Mouse (Mus musculus) embryonic facial prominence, embryonic 14.5 days (tissue): ENCODE measurements at regions not wholly inside any gene's neighbourhood (a gene's known extent, or its start where the extent isn't known, plus 50 kb on each side); places are given as distances from the start of the nearest gene placed in this dataset.

Experiments used
- ATAC-seq: fragments of 200-750 bp; cut with Nextera tagmentation; 2 replicates; pipeline ENCODE4 v1.8.0; 2017; ENCODE audit warnings: low read depth, moderate number of reproducible peaks, moderate TSS enrichment
- DNase-seq: peaks from one replicate; pipeline ENCODE4 v3.0.0-alpha.2; 2015; ENCODE audit warnings: low spot score
- H3K27ac ChIP-seq: fragments of 300-500 bp; sonication (generic); replicated peaks from 2 replicates; pipeline ENCODE4 v1.5.1; 2014; ENCODE audit warnings: low read depth, mild to moderate bottlenecking, low read length, moderate library complexity
- H3K27me3 ChIP-seq: fragments of 300-500 bp; sonication (generic); replicated peaks from 2 replicates; pipeline ENCODE4 v1.6.1; 2014; ENCODE audit warnings: low read length; ENCODE audit not compliant: control insufficient read depth, insufficient read depth
- H3K36me3 ChIP-seq: fragments of 300-500 bp; sonication (generic); 2 replicates; pipeline ENCODE4 v1.6.1; 2014; ENCODE audit warnings: low read length, mixed read lengths; ENCODE audit not compliant: control insufficient read depth, insufficient read depth
- H3K4me1 ChIP-seq: fragments of 300-500 bp; sonication (generic); 2 replicates; pipeline ENCODE4 v1.6.1; 2014; ENCODE audit warnings: antibody characterized with exemption, low read length; ENCODE audit not compliant: control insufficient read depth, insufficient read depth
- H3K4me2 ChIP-seq: fragments of 300-500 bp; sonication (generic); 2 replicates; pipeline ENCODE4 v1.6.1; 2014; ENCODE audit warnings: low read depth, mild to moderate bottlenecking, low read length, moderate library complexity, mixed read lengths
- H3K4me3 ChIP-seq: fragments of 300-500 bp; sonication (generic); 2 replicates; pipeline ENCODE4 v1.5.1; 2014; ENCODE audit warnings: low read depth, mild to moderate bottlenecking, low read length
- H3K9ac ChIP-seq: fragments of 300-500 bp; sonication (generic); 2 replicates; pipeline ENCODE4 v1.6.1; 2014; ENCODE audit warnings: low read depth, mild to moderate bottlenecking, low read length, moderate library complexity, mixed read lengths
- H3K9me3 ChIP-seq: fragments of 300-500 bp; sonication (generic); 2 replicates; pipeline ENCODE4 v1.6.1; 2016; ENCODE audit warnings: low read length; ENCODE audit not compliant: control insufficient read depth
- WGBS: fragments of 180-500 bp; shearing (Covaris S2); extraction: QIAGEN DNeasy Blood & Tissue Kit; methylation state at CpG from one replicate; pipeline ENCODE4 v1.1.7; 2014; 5-methylcytosine and 5-hydroxymethylcytosine counted together

DNA sequence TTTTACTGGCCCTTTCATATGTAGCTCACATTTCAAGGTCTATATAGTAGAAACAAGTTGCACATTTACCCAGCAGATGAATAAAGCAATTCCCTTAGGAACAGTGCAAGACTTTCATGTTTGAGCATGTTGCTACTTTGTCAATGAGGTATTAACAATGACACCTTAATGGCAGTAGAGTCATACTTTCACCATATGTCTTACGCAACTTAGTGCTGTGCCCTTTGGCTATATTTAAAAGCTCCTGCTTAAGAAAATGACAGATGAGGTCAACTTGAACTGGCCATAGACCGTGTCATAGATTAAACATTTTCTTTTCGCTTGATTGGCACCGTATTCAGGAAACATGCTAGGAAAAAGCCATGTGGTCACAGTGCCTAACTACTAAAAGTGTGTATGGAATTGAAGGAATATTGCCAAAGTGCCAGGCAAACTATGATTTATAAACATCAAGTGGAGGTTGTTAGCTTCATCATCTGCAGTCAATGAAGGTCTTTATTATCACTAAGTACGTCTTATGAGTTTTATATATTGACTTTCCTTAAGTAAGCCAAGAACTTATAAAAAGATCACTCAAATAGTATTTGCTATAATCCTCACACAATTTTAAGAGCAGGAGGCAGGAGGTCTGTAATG lies 200.5 kb upstream of the Zic1 start:
- Histone ChIP-seq H3K4me1 (no peaks in the 10 kb centered on the region), H3K27me3 (no peaks in the 10 kb centered on the region), H3K4me3 (no peak overlapping the region), H3K36me3 (no peaks in the 10 kb centered on the region), H3K27ac (no peak overlapping the region), H3K9me3 (no peaks in the 10 kb centered on the region), H3K4me2 (no peak overlapping the region), H3K9ac (no peak overlapping the region)
- 66% methylated on average over 5 of the region's 5 CpGs for whole genome bisulfite sequencing
- ATAC-seq, result no peak
- DNase-seq, result peak; percentile 7

DNA sequence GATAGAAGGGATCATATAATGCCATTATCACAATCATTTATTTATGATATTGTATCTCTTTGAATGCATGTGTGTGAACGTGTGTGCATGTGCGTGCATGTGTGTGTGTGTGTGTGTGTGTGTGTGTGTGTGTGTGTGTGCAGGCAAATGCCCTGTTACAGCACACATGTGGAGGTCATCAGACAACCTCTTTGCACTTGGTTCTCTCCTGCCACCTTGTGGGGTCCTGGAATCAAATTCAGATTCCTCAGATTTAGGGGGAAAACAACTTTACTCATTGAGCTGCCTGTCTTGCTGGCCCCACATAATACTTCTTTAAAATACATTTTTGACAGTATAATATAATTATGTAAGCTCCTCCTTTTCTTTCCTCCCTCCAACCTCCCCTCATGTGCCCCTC lies 195.7 kb upstream of the Zic1 start:
- H3K4me3 ChIP-seq, result no peak overlapping the region
- DNase-seq, result no peak
- H3K4me2 ChIP-seq, result no peak overlapping the region
- no peaks in the 10 kb centered on the region for H3K9me3 ChIP-seq
- no peaks in the 10 kb centered on the region for H3K36me3 ChIP-seq
- no peak overlapping the region for H3K9ac ChIP-seq
- H3K27me3 ChIP-seq, result no peaks in the 10 kb centered on the region
- 71% methylated on average over 2 of the region's 2 CpGs for WGBS
- no peak overlapping the region for H3K27ac ChIP-seq
- H3K4me1 ChIP-seq, result 0 out of 2 replicates have a peak, but pooled peaks cover 4% of the 10 kb centered on the region
- ATAC-seq, result no peak

DNA sequence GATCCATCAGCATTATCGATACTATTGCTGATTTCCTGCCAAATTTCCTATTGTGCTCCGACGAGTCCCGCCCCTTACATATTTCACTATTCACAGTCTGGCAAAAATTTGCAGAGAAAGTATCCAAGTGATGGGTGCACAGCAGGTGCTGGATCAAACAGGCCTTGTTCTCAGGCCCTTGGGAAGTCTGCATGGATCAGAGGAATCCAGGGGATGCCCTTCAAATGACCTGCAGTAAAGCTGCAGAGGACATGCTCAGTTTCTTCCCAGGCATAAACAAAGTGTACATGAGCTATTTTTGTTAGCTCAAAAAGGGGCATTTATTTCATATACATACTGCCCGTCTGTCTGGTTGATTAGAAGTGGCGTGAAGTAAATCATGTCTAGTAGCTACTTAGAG lies 194.2 kb upstream of the Zic1 start:
- Histone ChIP-seq H3K9ac (no peak overlapping the region), H3K27ac (no peak overlapping the region), H3K27me3 (no peaks in the 10 kb centered on the region), H3K4me1 (0 out of 2 replicates have a peak, but pooled peaks cover 4% of the 10 kb centered on the region), H3K4me3 (no peak overlapping the region), H3K36me3 (no peaks in the 10 kb centered on the region), H3K9me3 (no peaks in the 10 kb centered on the region), H3K4me2 (no peak overlapping the region)
- ATAC-seq (no peak), DNase-seq (peak; percentile 9)
- 73% methylated on average over 6 of the region's 6 CpGs for WGBS

DNA sequence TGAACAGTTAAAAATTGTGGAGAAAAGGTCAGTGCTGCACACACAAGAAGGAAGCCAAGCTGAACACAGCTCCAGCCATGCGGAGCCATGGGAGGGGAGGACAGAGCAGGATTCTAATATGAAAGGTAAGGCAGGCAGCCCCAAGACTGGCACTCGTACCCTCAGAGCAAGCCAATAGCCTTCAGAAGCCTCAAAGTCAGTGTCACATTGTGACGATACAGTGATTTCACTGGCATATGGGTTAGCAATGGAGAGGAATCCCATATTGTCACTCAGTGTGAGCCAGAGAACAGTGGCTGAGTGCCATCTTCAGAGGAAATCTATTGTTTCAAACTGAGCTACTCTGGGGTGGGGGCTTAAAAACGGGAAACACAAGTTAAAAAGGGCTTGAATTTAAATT lies 181.4 kb upstream of the Zic1 start:
- Histone ChIP-seq H3K4me3 (no peak overlapping the region), H3K9me3 (no peaks in the 10 kb centered on the region), H3K9ac (no peak overlapping the region), H3K27me3 (no peaks in the 10 kb centered on the region), H3K4me1 (no peaks in the 10 kb centered on the region), H3K4me2 (no peak overlapping the region), H3K36me3 (no peaks in the 10 kb centered on the region), H3K27ac (no peak overlapping the region)
- ATAC-seq, result no peak
- WGBS, result 67% methylated on average over 4 of the region's 4 CpGs
- no peak for DNase-seq

DNA sequence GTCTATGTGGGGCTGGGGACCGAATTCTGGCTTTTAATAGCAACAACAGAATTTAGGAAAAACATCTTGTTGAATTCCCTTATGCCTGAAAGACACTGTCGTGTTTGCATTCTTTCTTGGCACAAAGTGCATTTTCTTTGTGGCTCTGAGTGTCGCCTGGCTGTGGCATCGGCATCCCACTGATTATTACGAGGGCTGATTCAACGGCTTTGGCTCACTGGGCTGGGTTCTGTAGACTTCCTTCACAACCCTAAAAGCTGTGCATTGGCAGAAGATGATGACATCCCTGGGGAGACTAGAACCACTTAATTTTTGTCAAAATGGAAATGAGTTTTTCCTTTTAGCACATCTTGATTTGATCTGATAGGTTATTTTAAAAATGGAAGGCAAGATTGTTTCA lies 179.8 kb upstream of the Zic1 start:
- Histone ChIP-seq H3K4me3 (no peak overlapping the region), H3K4me2 (no peak overlapping the region), H3K36me3 (no peaks in the 10 kb centered on the region), H3K4me1 (no peaks in the 10 kb centered on the region), H3K9me3 (no peaks in the 10 kb centered on the region), H3K27me3 (no peaks in the 10 kb centered on the region), H3K27ac (no peak overlapping the region), H3K9ac (no peak overlapping the region)
- DNase-seq (peak; percentile 8), ATAC-seq (no peak)
- WGBS, result 71% methylated on average over 6 of the region's 6 CpGs

DNA sequence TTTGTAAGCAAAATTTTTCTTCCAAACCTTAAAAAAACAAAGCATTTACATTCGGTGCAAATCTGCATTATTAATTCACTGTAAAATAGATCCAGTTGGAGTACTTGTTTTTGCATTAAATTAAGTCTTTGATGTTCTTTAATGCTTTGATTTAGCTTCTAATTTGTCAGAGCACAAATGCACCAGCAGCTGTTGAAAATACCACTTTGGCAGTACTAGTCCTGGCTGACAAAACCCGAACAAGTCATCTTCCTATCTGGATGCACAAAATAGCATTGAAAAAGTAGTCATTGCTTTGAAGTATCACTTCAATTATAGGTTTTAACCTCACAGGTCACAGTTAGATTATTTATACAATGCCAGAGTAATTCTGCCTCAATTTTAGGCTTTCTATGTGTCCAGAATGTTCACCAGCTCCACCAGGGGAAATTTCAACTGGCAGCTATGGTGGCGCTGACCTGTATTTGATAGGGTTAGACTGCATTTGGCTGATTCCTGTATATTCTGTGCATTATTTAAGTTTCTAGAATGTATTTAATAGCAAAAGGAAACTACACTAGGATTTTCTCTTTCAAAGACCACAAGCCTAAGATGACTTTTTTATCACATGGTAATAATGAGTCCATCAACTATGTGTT lies 163.3 kb upstream of the Zic1 start:
- Histone ChIP-seq H3K9me3 (no peaks in the 10 kb centered on the region), H3K27ac (no peak overlapping the region), H3K9ac (no peak overlapping the region), H3K4me1 (no peaks in the 10 kb centered on the region), H3K4me3 (no peak overlapping the region), H3K36me3 (no peaks in the 10 kb centered on the region), H3K27me3 (no peaks in the 10 kb centered on the region), H3K4me2 (no peak overlapping the region)
- no peak for DNase-seq
- WGBS, result 63% methylated on average over 3 of the region's 3 CpGs
- no peak for ATAC-seq

DNA sequence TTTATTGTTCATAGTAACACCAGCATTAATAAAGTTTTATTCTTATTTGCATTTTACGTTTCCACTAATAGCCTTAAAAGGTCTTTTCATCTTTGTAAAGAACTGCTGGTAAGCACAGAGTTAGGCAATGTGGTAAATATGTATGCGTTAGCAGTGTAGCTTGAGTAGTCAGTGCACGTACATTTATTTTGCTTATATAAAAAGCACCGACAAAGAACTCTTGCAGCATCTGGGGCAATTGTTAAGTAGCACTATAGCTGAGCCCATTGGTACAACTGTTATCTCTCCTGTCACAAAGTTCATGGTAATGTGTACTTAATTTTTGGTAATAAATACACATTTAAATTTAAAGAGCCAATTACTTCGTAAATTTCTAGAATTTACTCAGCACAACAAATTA lies 162.8 kb upstream of the Zic1 start:
- WGBS, result 80% methylated on average over 5 of the region's 5 CpGs
- no peaks in the 10 kb centered on the region for H3K36me3 ChIP-seq
- H3K27ac ChIP-seq, result no peak overlapping the region
- H3K9me3 ChIP-seq, result no peaks in the 10 kb centered on the region
- no peaks in the 10 kb centered on the region for H3K27me3 ChIP-seq
- ATAC-seq (no peak), DNase-seq (no peak)
- H3K9ac ChIP-seq, result no peak overlapping the region
- H3K4me1 ChIP-seq, result no peaks in the 10 kb centered on the region
- H3K4me3 ChIP-seq, result no peak overlapping the region
- H3K4me2 ChIP-seq, result no peak overlapping the region

DNA sequence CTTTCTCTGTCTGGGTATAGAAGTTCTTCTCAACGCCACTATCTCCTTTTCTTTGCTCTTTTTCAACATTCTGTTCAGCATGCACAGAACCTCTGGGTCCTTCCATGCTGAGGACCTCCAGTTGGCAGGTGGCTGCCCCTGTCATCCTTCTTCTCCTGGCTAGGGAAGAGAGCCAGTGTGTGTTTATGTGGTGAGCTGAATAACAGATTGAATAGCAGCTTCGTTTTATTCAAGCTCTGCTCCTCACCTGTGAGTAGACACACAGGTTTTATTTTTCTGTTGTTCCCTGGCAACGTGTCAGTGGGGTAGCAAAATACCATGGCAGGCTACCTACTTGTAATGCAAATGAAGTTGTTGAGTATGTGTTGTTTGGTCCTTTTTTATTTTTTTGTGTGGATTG lies 154.9 kb upstream of the Zic1 start:
- no peaks in the 10 kb centered on the region for H3K36me3 ChIP-seq
- no peaks in the 10 kb centered on the region for H3K4me1 ChIP-seq
- ATAC-seq, result no peak
- no peak overlapping the region for H3K4me2 ChIP-seq
- H3K27ac ChIP-seq, result no peak overlapping the region
- H3K4me3 ChIP-seq, result no peak overlapping the region
- H3K9ac ChIP-seq, result no peak overlapping the region
- no peak for DNase-seq
- no peaks in the 10 kb centered on the region for H3K9me3 ChIP-seq
- H3K27me3 ChIP-seq, result no peaks in the 10 kb centered on the region
- whole genome bisulfite sequencing, result 48% methylated on average over 3 of the region's 3 CpGs

DNA sequence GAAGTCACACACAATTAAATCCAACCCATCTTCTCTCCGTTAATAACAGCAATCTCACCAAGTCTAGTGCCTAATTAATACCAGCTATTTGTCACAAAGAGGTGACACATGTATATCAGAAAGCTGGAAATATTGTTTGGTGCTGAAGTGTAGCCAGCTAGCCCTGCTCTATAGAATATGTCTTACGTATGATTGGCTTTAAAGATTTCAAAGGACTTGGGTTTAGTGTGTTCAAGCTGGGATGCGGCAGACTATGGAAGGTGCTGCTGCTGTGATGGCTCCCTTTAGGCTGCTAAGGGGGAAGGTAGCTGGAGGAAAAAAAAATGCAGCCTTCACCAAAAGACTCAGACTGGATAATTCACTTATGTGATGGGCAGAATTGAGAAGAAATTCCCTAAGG lies 144.1 kb upstream of the Zic1 start:
- 72% methylated on average over 3 of the region's 3 CpGs for WGBS
- ATAC-seq, result no peak

More for the DNA sequence above, 144.1 kb upstream of the Zic1 start:
- no peak overlapping the region for H3K4me2 ChIP-seq
- H3K36me3 ChIP-seq, result no peaks in the 10 kb centered on the region
- no peak overlapping the region for H3K4me3 ChIP-seq
- DNase-seq, result no peak
- no peak overlapping the region for H3K9ac ChIP-seq
- no peaks in the 10 kb centered on the region for H3K9me3 ChIP-seq
- no peaks in the 10 kb centered on the region for H3K4me1 ChIP-seq
- no peaks in the 10 kb centered on the region for H3K27me3 ChIP-seq
- H3K27ac ChIP-seq, result no peak overlapping the region
